Mouse (Mus musculus): ENCODE measurements around the gene Rac1.

DNA sequence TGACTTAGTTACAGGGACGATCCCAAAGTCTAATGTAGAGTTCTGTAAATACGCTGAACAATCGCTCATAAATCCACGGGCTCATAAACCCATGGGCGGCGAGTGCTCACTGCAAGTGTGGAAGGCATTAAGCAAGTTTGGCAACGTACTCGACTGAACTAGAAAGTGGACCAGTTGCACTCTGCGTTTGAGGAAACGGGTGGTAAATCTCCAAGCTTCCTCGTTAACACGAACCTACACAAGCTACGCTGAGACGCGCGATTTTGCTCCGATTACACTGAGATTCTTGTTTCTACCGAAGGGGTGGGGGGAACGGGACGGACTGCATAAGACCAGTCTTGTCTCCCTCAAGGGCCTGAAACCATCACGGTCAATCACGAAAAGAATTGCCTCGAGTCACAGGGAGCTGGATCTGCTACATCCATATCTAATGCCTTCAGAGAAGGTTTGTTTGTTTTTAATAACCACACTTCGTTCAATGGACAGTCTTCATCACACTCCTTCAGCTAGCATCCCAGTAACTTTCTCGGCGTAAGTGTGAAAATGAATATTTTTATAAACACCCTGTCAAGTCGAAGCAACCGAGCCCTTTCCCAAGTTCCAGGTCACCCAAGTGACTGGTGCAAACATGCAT lies 1.0 kb downstream of the Rac1 start:
- TF ChIP-seq CTCF (IDR thresholded peaks at IDR 0.05; ENCODE audit: low read depth, low read length) (no peak), POLR2A (IDR thresholded peaks at IDR 0.05; ENCODE audit: borderline replicate concordance, low read depth, low read length) (no peak)
